Mouse (Mus musculus) cerebellum, adult 11 months (tissue): ENCODE results near the gene Cnr2.
"Not testable (repeated sequence)": the region's sequence is repeated elsewhere in the genome, so short reads cannot be mapped to it uniquely, and the experiment has no call there.

Experiments
- DNase-seq: peaks from one replicate; pipeline ENCODE4 v3.0.0; 2022

Gene Cnr2

DNA sequence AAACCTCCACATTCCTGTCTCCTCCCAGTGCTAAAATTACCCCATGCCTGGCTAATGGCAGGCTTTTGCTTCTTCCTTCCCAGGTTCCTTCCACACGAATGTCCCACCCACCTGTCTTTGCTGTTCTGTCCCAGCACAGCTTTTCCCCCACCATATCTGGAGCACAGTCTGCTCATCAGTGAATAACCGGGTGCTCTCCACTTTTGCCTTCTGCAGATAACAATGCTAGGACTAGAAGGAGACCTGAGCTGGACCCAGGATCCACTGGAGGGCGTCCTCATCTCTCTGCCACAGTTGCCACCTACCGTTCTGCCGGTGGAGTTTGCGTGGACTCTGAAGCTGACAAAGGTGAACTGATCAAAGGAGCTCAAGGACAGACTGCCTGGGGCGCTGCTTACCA is 43.7 kb downstream of the Cnr2 start:
- DNase-seq, result no peak

DNA sequence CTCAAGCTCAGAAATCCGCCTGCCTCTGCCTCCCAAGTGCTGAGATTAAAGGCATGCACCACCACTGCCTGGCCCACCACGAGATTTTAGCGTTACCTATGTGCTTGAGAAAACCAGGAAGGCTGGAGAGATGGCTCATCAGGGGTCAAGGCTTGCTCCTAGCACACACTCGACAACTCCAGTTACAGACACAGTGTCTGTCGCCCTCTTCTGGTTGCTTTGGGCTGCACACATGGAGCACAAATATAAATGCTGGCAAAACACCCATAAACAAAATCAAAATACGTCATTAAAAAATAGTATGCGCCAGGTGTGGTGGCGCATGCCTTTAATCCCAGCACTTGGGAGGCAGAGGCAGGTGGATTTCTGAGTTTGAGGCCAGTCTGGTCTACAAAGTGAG is 45.8 kb downstream of the Cnr2 start:
- DNase-seq, result not testable (repeated sequence)

DNA sequence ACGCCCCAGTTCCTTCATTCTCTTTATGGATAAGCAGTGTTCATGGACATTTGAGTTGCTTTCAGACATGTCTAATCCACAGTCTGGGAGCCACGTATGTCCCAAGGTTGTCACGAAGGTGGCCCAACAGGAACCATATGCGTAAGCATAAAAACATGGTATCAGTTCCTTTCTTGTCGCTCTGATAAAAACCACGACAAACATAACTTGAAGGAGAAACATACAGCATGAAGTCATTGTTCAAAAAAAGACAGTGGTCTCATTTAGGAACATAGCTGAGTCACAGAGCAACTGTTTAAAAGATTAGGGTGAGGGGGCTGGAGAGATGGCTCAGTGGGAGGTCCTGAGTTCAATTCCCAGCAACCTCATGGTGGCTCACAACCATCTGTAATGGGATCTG is 47.0 kb downstream of the Cnr2 start:
- no peak for DNase-seq

GRCm38 (mm10) chr4:135943389-135943788 is 48.2 kb downstream of the Cnr2 start:
- no peak for DNase-seq

DNA sequence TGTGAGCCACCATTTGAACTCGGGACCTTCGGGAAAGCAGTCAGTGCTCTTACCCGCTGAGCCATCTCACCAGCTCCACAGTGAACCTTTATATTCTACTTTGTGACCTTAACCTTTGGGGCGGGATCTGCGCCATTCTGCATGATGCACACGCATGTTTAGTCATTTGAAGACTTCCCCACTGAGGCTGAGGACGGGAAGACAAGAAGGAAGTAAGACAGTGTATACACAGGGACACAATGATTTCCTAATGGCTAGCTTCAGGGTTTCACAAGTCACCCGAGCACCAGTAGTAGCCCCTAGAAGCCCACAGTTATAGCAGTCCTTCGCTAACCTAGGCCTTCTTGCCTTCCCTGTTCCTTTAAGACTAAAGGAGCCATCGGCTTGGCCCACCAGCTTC is 50.5 kb downstream of the Cnr2 start:
- DNase-seq, result no peak

DNA sequence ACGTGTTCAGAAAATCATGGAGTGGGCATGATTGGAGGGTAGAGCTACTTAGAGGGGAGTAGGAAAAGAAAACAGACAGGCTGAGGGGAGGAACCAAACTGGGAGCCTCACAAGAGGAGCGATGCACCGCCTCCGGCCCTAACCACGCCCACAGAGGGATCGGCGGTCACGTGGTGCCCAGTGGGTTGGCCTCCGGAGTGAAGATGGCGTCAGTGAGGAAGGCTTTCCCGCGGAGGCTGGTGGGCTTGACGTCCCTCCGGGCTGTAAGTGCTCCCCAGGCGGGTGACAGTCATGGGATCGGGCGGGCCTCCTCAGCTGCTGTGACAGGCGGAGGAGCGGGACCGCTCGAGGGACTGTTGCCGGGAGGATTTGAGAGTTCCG is 51.1 kb downstream of the Cnr2 start, which contains the start of gene Hmgcl:
Gene Hmgcl, plus strand, starts transcription at position 171 of the 381 bp plus-strand sequence.
- DNase-seq, result peak; percentile 92

DNA sequence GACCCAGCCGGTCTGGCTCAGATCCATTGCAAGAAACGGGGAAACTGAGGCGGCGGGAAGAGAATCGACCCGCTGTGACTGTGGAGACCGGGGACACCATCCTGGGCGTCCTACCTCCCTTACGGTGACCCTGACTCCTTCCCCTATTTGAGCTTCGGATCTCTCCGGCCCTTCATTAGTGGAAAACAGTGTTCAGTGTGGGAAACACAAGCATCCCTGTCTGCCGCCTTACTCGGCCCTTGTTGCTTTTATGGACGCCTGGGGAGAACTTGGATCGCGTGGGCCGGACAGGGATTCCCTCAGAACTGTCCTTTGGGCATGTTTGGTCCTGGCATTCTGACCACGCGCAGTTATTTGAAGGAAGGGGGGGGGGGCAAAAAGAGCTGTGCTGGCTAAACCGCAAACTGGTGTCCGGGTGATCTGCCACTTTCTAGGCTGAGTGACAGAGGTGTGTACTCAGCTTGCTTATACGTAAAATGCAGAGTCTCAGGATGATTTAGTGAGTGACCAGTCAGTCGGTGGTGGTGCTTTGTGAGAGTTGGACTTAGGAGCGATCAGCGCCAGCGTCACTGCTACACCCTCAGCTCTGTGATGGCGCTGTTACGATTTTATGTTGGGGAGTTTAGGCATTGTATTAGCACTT is 51.6 kb downstream of the Cnr2 start:
- DNase-seq, result no peak

GRCm38 (mm10) chr4:135948142-135948541 is 52.9 kb downstream of the Cnr2 start:
- no peak for DNase-seq

DNA sequence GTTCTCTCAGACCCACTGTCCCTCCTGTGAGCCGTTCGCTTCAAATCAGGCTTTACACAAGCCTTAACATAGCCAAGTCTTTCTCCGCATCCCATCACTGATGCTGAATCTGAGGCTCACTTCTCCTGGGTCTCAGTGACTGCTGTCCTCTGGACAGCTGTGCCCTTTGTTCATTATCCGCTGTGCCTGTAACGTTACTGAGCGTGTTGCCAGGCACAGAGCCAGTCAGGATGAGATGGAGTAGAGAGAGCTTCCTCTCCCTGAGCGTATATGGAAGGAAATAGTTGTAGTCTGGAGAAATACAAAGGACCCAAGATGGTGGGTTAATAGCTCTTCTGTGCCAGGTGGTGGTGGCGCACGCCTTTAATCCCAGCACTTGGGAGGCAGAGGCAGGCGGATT is 54.3 kb downstream of the Cnr2 start:
- no peak for DNase-seq

DNA sequence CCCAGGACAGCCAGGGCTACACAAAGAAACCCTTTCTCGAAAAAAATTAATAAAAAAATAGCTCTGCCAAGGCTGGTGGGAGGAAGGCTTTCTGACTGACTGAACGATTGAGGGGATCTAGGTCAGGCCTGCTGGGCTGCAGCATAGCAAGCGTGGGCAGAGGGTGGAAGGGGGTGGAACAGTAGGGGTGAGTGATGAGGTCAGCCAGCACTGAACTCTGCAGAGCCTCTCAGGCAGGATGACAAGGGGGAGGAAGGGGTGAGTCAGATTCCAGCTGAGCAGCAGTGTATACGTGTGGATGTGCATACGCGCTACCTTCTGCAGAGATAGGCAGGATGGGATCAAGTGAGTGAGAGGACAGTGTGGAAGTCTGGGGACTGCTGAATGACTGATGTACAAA is 54.7 kb downstream of the Cnr2 start:
- no peak for DNase-seq

- no peak for DNase-seq
Measured at GRCm38 (mm10) chr4:135950365-135950764, 55.2 kb downstream of the Cnr2 start.

GRCm38 (mm10) chr4:135951505-135951904 is 56.3 kb downstream of the Cnr2 start:
- no peak for DNase-seq

GRCm38 (mm10) chr4:135953179-135953578 is 58.0 kb downstream of the Cnr2 start:
- DNase-seq, result no peak

DNA sequence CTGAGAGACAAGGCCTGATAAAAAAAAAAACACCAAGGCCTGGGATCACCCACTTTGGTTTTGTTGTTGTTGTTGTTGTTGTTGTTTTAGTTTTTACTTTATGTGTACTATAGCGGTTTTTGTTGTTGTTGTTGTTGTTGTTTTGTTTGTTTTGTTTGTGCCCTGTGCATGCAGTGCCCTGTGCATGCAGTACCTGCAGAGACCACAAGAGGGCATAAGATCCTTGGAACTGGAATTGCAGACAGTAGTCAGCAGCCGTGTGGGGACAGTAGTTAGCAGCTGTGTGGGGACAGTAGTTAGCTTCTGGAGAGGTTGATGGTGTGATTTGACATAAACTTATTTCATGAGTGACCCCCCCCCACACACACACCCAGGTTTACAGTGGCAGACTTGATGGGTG is 59.0 kb downstream of the Cnr2 start:
- DNase-seq, result peak; percentile 70

DNA sequence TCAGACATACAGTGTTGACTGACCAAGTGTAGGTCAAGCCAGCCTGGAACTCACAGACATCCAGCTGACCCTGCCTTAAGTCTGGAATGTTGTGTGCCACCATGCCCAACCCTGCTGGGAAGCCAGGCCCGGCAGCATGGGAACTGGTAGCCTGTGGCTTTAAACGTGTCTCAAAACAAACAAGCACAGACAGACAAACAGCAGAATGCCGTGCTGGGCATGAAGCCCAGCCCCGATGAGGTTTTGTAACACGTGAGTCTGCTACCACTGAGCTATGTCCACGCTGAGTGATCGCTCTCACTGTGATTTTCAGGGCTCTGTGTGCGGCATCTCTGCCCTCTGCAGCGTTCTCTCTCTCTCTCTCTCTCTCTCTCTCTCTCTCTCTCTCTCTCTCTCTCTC is 60.7 kb downstream of the Cnr2 start:
- DNase-seq, result no peak

DNA sequence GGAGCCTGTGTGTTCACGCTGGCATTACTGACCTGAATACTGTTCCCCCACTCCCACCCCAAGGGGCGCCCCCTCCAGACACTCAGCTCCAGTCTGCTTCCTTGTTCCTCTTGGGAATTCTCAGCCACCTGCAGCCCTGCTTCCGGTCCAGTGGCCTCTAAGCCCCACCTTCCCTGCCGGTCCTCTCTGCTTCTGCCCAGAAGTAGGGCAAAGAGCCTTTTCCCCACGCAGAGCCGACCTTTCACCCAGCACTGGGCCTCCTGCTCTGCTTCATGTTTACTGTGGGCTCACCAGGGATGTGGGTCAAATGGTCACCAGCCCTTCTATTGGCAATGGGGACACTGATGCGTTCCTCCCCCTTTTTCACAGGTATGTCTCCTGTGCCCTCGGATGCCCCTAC is 63.2 kb downstream of the Cnr2 start:
- DNase-seq, result no peak

- DNase-seq, result peak; percentile 74
Measured at GRCm38 (mm10) chr4:135960717-135961116, 65.5 kb downstream of the Cnr2 start.

DNA sequence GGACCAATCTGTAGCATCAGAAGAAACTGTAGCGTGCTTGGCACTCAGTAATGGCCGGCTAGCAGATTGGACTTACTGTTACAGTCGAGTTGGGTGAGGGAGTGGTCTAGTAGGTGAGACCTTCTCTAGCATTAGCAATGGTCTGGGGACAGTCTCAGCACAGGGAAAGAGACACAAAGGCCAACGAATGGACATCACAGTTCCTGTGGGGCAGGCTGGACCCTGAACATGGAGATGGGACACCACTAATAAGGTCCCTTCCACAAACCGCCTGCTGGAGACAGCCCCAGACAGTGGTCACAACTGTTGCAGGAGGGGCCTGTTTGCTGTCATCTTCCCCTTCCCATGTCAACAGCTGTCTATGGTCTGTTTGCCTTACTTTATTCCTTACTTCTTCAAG is 66.5 kb downstream of the Cnr2 start:
- DNase-seq, result no peak

GRCm38 (mm10) chr4:135962198-135962597 is 67.0 kb downstream of the Cnr2 start:
- no peak for DNase-seq

DNA sequence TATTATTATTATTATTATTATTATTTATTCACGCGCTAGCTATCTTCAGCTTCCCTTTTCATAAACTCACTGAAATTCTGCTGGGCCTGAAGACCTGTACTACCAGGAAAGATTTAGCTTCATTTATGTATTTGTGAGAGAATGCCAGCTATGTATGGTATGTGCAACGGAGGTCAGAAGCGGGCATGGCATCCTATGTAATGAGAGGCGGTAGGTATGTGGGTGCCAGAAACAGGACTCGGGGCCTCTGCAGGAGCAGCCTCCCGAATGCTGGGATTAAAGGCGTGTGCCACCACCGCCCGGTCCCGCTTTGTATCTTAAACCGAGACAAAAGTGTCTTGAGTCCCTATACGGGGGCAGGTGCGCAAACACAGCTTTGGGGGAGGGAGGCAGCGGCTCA is 67.8 kb downstream of the Cnr2 start:
- no peak for DNase-seq

DNA sequence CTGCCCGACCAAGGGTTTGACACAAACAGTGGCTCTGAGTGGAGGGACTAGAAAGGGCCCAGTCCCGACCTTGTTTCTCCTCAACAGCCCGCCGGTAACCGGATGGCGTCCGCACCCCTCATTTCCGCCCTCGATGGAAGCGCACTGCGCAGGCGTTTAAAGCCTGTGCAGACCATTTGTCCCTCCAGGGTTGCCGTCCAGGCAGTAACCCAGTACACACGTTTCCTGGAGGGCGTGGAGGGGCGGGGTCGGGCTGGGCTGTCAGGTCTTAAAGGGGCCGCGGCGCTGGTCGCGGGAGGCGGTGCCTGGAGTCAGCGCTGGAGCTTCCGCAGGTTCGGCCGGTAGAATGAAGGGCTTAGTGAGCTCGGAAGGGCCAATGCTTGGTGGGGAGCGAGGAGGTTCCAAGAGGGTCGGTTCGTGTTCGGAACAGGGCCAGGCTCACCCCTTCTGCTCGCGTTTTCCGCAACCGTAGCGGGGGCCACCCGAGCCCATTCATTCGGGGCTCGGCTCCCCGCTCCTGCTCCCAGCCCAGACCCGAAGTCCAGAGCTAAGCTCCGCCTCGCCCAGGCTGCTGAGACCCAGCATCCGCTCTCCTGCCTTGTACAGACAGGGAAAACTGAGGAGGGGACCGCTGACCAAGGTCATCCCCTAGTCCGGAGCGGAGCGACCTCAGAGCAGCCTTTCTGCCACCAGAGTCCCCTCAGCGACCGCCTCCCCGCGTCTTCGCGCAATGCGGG is 68.4 kb downstream of the Cnr2 start, which contains the start of gene Gale:
Gene Gale, plus strand, starts transcription at position 271 of the 737 bp plus-strand sequence.
- DNase-seq, result peak; percentile 92

- DNase-seq, result peak; percentile 65
Measured at GRCm38 (mm10) chr4:135964426-135964825, 69.2 kb downstream of the Cnr2 start.

- no peak for DNase-seq
Measured at GRCm38 (mm10) chr4:135965113-135965512, 69.9 kb downstream of the Cnr2 start.

DNA sequence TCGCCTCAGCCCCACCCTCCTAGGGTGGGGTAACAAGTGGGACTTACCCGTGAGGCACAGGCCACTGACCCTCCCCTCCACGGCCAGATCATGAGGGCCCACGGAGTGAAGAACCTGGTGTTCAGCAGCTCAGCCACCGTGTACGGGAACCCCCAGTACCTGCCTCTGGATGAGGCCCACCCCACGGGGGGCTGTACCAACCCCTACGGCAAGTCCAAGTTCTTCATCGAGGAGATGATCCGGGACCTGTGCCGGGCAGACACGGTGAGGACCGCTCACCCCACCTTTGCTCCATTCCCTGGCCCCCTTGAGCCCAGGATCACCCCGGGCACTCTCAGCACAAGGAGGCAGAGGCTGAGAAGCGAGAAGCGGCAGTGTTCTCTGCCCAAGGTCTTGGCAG is 71.1 kb downstream of the Cnr2 start:
- DNase-seq, result no peak
